Mouse (Mus musculus): ENCODE measurements around the gene Gm21616.
"Not testable (repeated sequence)": the region's sequence is repeated elsewhere in the genome, so short reads cannot be mapped to it uniquely, and the experiment has no call there.

Gene Gm21616

DNA sequence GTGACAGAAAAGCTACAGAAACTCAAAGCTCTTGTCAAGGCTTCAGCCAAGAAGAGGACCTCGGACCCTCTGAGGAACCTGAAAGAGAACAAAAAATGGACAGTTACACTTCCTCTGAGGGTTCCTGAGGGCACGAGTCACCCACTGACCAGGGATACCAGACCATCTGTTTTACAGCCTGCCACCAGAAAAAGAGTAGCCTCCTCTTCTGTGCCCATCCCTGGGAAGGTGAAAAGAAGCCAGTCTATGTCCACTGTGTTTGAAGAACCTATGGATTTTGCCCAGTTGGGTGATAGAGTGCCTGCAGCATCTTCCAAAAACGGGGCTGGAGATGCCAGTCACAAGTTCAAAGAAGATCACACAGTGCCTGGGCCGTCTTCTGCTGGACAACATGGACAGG is at the start of gene Gm21616:
Gm21616 (plus strand) TSS at position 301 of the 400 bp plus-strand sequence.
- not testable (repeated sequence) for DNase-seq (ENCODE audit: low spot score)

All from adipocyte (in vitro differentiated cells).